Mouse (Mus musculus): ENCODE data around the gene Gm45208.

Gene Gm45208

DNA sequence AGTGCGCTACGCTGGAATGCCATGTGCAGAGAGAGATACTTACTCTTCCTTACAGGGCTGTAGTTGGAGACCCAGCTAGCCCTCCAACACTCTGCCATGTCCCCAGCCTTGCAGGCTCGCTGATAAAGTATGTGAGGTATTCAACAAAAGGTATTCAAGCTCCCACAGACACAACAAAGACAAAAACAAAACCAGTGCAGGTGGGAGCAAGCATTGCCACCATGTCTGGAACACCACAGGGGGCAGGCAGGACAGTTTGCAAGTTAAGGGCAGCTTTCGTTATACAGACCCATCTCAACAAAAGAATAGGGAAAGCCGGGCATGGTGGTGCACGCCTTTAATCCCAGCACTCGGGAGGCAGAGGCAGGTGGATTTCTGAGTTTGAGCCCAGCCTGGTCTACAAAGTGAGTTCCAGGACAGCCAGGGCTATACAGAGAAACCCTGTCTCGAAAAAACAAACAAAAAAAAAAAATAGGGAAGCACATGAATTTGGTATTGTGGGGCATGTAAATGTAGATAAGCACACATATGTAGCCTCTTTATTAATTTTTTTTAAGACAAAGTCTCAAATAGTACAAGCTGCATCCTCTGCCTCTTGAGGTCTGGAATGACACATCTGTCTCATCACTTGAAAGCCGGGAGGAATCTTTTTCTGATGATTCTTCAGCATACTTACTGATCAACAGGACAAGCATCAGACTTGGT is 53.6 kb downstream of the Gm45208 start:
- no peak for DNase-seq

DNA sequence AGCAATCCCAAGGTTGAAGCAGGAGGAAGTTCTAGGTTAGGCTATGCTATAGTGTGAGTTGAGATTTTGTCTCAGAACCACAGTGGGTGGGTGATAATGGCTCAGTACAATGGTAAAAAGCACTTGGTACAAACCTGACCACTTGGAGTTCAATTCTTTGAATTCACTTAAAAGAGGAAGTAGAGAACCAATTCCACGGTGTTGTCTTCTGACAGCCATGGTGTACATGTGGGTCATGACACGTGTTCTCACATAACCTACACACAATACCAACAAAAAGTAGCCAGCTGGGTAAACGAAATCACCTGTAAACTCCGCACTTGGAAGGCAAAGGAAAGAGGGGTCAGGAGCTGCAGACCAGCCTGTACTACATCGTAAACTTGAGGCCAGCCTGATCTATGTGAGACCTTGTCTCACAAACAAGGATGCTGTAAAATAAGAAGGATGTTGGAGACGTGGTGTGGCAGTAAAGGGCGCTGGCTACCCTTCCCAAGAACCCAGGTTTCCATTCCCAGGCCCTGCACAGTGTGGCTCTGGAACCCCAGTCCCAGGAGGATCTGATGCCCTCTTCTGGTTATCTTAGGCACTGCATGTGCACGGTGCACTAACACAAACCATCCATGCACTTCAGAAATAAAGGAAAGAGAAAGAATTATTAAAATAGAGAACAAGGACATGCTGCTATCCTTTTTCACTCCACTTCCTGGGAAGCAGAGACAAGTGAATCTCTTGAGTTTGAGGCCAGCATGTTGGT is 54.5 kb downstream of the Gm45208 start:
- DNase-seq: peak; percentile 78

DNA sequence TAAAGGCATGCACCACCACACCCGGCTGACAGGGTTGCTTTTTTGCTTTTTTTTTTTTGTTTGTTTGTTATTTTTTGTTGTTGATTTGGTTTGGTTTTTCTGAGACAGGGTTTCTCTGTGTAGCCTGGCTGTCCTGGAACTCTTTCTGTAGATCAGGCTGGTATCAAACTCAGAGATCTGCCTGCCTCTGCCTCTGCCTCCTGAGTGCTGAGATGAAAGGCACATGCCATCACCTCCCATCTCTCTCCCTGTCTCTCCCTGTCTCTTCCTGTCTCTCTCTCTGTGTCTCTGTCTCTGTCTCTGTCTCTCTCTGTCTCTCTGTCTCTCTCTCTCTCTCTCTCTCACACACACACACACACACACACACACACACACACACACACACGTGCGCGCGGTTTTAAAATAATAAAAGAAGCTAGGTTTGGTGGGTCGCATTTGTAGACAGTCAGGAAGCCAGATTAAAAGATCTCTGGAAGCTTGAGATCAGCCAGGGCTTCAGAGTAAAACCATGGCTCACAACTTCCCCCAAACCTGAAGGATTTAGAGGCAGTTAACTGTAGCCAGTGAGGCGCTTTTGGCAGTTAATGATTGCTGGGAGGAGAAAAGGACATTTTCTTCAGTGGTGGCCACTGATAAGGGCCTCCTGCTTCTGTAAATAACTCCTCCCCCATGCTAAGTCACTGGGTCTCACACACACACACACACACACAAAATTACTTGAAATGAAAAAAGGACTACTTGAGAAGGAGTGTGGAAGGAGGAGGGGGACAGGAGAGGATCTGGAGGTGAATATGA is 56.6 kb downstream of the Gm45208 start:
- no peak for DNase-seq

DNA sequence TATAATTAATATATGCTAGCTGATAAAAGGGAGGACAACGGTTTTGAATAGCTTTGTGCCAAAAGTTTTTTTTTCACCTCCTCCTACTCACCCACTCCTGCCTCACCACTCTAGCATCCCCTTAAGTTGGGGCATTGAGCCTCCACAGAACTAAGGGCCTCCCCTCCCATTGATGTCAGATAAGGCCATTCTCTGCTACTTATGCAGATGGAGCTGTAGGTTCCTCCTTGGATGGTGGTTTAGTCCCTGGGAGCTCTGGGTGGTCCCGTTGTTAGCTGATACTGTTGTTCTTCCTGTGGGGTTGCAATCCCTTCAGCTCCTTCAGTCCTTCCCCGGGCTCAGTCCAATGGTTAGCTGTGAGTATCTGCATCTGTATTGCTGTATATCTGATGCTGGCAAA is 57.2 kb downstream of the Gm45208 start:
- no peak for DNase-seq

All from kidney, postnatal 10 days (tissue).